Mouse (Mus musculus) stomach, postnatal 0 days (tissue): Measurements from ENCODE around the gene Rbms3.

Experiments
- CTCF ChIP-seq: IDR thresholded peaks from 2 replicates; pipeline ENCODE4 v1.5.1; 2016; ENCODE audit warnings: antibody characterized with exemption, low read depth, mild to moderate bottlenecking, moderate library complexity
- EP300 ChIP-seq: optimal IDR thresholded peaks from 2 replicates; pipeline ENCODE3; 2016; ENCODE audit warnings: antibody characterized with exemption

- TF ChIP-seq CTCF, result no peak
- no peak for TF ChIP-seq EP300
Measured at GRCm38 (mm10) chr9:116688615-116689014, 941.1 kb downstream of the Rbms3 start.
